Mouse (Mus musculus) bone marrow macrophage, adult 2 months (primary cell): Measurements from ENCODE around the gene Gadl1.

Experiments used
- CTCF ChIP-seq: IDR thresholded peaks from 2 replicates; pipeline ENCODE4 v1.5.1; 2012; ENCODE audit warnings: low read depth, mild to moderate bottlenecking, low read length, moderate library complexity
- POLR2A ChIP-seq: IDR thresholded peaks from 2 replicates; pipeline ENCODE4 v1.6.1; 2012; ENCODE audit warnings: mild to moderate bottlenecking, low read depth, low read length, borderline replicate concordance

DNA sequence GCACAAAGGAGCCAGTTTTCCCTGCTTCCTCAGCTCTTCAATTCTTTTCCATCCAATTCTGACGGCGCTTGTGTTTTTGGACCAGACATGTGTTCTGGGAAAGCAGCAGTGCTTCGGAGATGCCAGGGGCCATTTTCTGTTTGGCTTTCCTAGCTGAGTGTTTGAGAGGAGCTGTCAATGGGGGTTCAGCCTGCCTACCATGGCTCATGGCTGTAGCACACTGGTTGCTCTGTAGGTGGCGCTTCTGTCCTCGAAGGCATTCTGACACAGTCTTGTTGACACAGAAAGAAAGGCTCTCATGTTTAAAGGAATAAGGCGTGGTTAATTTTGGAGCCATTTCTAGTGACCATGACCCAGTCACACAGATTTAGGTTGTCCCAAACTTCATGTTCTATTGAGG lies 45.9 kb upstream of the Gadl1 start:
- TF ChIP-seq POLR2A: no peak
- TF ChIP-seq CTCF: no peak
